Mouse (Mus musculus): Measurements from ENCODE around the gene Tcf7l2.

Gene Tcf7l2

GRCm38 (mm10) chr19:55902573-55903385 is 161.2 kb downstream of the Tcf7l2 start:
- DNase-seq (ENCODE audit: extremely low spot score), result peak; percentile 44

GRCm38 (mm10) chr19:55909039-55909438 is 167.4 kb downstream of the Tcf7l2 start:
- DNase-seq (ENCODE audit: extremely low spot score), result peak; percentile 38

GRCm38 (mm10) chr19:55911941-55912340 is 170.3 kb downstream of the Tcf7l2 start:
- no peak for DNase-seq (ENCODE audit: extremely low spot score)

- no peak for DNase-seq (ENCODE audit: extremely low spot score)
These were observed 171.2 kb downstream of the Tcf7l2 start for GRCm38 (mm10) chr19:55912813-55913212.

DNA sequence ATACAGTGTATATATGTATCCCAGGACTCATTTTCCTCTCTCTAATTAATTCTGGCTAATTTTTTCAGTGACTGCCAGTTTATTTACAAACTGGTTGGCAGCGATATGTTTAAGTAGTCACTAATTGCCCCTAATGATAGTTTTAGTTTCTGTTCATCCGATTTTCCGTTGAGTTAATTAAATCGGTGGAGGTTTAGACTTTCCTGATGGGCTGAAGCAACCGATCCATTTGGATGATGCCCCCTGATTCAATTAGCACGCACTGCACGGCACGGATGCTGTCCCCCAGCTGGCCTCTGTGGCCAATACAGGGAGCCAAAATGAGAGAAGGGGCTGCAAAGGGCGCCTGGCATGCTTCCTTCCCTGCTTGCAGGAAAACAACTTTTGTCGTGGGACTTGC is 172.0 kb downstream of the Tcf7l2 start:
- no peak for DNase-seq (ENCODE audit: extremely low spot score)

DNA sequence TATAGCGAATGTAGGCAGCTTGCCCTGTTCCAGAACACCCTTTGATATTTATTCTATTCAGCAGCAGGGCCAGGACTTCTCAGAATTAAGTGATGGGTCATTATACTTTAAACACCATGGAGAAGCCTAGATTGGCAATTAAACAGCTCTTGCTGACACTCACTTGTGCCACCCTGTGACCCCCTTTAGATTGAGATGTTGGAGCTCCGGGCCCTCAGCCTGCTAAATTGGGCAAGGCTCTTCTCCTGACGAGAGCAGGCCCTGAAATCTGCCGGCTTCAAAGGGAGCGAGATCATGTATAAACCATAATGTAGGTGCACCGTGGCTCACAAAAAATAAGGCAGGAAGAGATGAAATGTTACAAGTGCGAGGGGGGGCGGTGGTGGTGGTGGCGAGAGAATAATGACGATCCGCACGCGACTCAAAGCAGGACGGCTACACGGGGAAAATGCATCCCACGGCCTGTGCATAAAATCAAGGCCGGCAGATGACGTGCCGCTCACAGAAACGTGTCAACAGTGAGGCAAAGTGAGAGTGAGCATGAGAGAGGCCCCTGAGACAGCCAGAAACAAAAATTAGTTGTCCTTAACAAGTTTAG is 173.1 kb downstream of the Tcf7l2 start:
- DNase-seq (ENCODE audit: extremely low spot score), result no peak

- no peak for DNase-seq (ENCODE audit: extremely low spot score)
These were observed 173.9 kb downstream of the Tcf7l2 start for GRCm38 (mm10) chr19:55915506-55915905.

GRCm38 (mm10) chr19:55916211-55916610 is 174.6 kb downstream of the Tcf7l2 start:
- DNase-seq (ENCODE audit: extremely low spot score), result no peak

DNA sequence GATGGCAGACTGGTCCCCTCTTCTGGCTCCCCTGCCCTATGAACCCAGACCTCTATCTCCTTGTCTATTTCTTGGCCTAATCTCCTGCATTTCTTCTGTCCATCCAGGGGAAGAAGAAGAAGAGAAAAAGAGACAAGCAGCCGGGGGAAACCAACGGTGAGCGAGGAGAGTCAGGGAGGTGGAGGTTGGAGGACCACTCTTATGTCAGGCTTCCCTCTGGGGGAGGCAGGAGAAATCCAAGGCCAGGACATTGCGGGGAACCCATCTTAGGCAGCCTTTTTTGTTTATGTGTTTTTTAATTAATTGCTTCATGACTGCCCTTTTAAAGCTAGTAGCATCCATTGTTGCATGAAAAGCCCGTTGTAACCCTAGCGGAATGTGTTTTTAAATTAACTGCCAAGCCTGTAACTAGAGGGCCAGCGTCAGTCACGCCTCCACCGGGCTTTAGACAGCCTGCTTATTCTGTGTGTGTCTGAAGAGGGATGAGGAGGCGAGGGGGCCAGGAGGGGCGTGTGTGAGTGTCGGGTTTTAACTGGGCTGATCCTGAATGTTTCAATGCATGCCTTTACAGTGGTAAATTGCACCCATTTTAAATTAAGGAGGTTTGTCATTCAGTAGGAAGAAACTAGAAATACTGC is 182.3 kb downstream of the Tcf7l2 start:
- DNase-seq (ENCODE audit: extremely low spot score), result peak; percentile 52

GRCm38 (mm10) chr19:55924800-55925199 is 183.2 kb downstream of the Tcf7l2 start:
- no peak for DNase-seq (ENCODE audit: extremely low spot score)

DNA sequence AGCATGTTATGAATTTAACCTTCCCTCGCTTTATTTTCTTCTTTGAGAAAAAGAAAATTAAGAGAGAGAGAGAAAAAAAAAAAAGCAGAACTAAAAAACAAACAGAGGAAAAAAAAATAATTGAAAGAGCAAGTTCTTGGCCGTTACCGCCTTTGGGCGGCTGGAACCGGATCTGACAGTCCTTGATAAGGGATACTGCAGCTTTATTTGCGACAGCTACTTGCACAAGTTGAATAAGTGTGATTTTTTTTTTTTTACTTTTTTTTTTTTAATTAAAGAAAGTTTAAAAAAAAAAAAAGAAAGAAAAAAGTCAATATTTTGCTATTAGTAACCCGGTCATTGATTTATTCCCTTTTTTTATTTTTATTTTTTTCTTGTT is 183.8 kb downstream of the Tcf7l2 start:
- DNase-seq (ENCODE audit: extremely low spot score), result no peak

DNA sequence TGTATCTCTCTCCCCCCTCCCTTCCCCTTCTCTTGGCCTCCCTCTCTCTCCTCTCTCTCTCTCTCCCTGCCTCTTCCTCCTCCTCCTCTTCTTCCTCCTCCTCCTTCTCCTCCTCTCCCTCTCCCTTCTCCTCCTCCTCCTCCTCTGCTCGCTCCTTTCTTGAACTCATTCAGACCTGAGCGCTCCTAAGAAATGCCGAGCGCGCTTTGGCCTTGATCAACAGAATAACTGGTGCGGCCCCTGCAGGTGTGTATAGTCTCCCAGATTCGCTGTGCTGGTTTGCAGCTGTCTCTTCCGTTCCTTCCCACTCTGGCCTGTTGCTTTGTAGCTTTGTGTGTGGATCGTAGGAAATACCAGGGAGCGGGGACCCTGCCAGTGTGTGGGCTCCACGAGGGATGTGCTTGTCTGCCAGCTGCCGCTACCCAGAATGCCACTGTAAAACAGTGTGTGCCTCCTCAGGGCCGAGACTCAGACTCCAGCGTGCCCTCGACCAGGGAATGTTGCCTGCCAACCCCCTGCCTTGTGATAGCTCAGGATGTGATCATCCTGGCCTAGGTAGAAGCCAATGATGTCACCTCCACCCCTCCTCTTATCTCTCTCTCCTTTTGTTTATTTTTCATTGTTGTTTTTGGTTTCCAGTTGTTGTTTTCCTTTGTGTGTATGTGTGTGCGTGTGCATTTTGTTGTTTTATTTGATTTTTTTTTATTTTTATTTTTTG is 184.3 kb downstream of the Tcf7l2 start:
- DNase-seq (ENCODE audit: extremely low spot score), result no peak

GRCm38 (mm10) chr19:55926858-55927673 is 185.4 kb downstream of the Tcf7l2 start:
- DNase-seq (ENCODE audit: extremely low spot score), result no peak

DNA sequence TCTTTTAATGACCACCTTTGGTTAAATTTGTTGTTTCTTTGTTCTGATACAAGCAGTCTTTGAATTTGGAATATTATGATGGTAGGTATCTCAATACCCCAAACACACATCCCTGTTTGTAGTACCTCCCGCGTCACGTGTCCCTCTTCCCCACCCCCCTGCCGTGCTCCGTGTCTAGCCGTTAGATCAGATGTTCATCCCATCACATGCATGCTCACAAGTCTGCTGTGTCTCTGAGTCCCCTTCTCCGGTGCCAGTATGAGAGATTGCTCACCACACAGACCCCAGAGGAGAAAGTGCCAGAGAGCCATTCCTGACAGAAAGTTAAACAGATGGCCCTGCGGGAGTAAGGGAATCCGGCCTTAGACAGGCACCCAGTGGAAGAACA is 186.0 kb downstream of the Tcf7l2 start:
- DNase-seq (ENCODE audit: extremely low spot score), result no peak

- DNase-seq (ENCODE audit: extremely low spot score), result no peak
These were observed 187.1 kb downstream of the Tcf7l2 start for GRCm38 (mm10) chr19:55928674-55929073.

GRCm38 (mm10) chr19:55931642-55932041 is 190.0 kb downstream of the Tcf7l2 start:
- DNase-seq (ENCODE audit: extremely low spot score), result no peak

GRCm38 (mm10) chr19:55933947-55934729 is 192.5 kb downstream of the Tcf7l2 start:
- no peak for DNase-seq (ENCODE audit: extremely low spot score)

- no peak for DNase-seq (ENCODE audit: extremely low spot score)
These were observed 193.0 kb downstream of the Tcf7l2 start for GRCm38 (mm10) chr19:55934730-55935003.

DNA sequence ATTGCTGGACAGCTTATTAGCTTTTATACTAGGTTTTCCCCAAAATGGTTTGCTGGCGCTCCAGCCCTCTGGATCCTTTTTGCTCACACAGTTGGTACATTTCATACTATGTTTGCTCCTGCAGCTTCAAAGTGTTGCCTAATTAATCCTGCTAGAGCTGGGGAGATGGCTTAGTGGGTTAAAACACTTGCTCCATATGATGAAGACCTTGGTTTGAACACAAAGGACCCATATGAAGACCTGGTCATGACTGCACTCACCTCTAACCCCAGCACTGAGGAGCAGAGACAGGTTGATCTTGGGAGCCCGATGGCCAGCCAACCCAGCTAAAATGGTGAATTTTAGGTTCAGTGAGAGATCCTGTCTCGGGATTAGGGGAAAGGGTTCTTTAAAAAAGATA is 195.4 kb downstream of the Tcf7l2 start:
- DNase-seq (ENCODE audit: extremely low spot score), result no peak

- no peak for DNase-seq (ENCODE audit: extremely low spot score)
These were observed 196.8 kb downstream of the Tcf7l2 start for GRCm38 (mm10) chr19:55938254-55939046.

All from embryo, embryonic 9.5 days (tissue).